Mouse (Mus musculus) liver, embryonic 14.5 days (tissue): ENCODE measurements around the gene Proser1.

Source experiments
- CTCF ChIP-seq: IDR thresholded peaks from 2 replicates; pipeline ENCODE4 v1.5.1; 2016; ENCODE audit warnings: antibody characterized with exemption, low read depth, control low read depth
- EP300 ChIP-seq: IDR thresholded peaks from 2 replicates; pipeline ENCODE4 v1.6.1; 2016; ENCODE audit warnings: antibody characterized with exemption, low read depth

GRCm38 (mm10) chr3:53469650-53470049, 6.2 kb downstream of the Proser1 start:
- no peak for TF ChIP-seq CTCF
- no peak for TF ChIP-seq EP300
